Mouse (Mus musculus) ES-E14 (cell line): ENCODE data around the gene S100a10.

Experiments used
- ZC3H11A ChIP-seq: IDR thresholded peaks from 2 replicates; pipeline ENCODE4 v1.6.1; 2012; ENCODE audit warnings: low read depth, mild to moderate bottlenecking, inconsistent platforms, low read length, borderline replicate concordance
- ZNF384 ChIP-seq: IDR thresholded peaks from 2 replicates; pipeline ENCODE4 v1.6.1; 2012; ENCODE audit warnings: low read depth, low read length, inconsistent platforms

- TF ChIP-seq ZNF384 (no peak), ZC3H11A (no peak)
Observed at GRCm38 (mm10) chr3:93527300-93527699, 27.6 kb upstream of the S100a10 start.
